Mouse (Mus musculus): ENCODE results near the gene Pdcd2. TPM values are rescaled to one million over a fixed set of nuclear protein-coding genes. Genes with fewer than 3 reads are reported as not detected.
A peak's percentile ranks its signal among the peaks of the same experiment; 100 is the strongest.
"Not testable (repeated sequence)": the region's sequence is repeated elsewhere in the genome, so short reads cannot be mapped to it uniquely, and the experiment has no call there.

Gene Pdcd2
- polyA plus RNA-seq, 1 experiment from 2014 or later = 34.2 TPM

GRCm38 (mm10) chr17:15549713-15550112, 22.6 kb upstream of the Pdcd2 start:
- Histone ChIP-seq H3K4me1 (ENCODE audit: insufficient read depth) (no peaks in the 10 kb centered on the region), H3K4me2 (no peak overlapping the region), H3K27me3 (ENCODE audit: insufficient read depth, low read length) (no peaks in the 10 kb centered on the region), H3K4me3 (ENCODE audit: low read depth, low read length) (no peak overlapping the region), H3K27ac (ENCODE audit: low read depth) (no peak overlapping the region), H3K9ac (no peak overlapping the region), H3K9me3 (ENCODE audit: low read depth, low read length) (no peaks in the 10 kb centered on the region), H3K36me3 (ENCODE audit: insufficient read depth) (no peaks in the 10 kb centered on the region)
- WGBS = 51% methylated on average over 1 of the region's 1 CpGs
- ATAC-seq (ENCODE audit: insufficient read depth) = no peak
- no peak for TF ChIP-seq CTCF (IDR thresholded peaks at IDR 0.05; ENCODE audit: low read depth)
- DNase-seq = no peak

GRCm38 (mm10) chr17:15546440-15546839, 19.3 kb upstream of the Pdcd2 start:
- Histone ChIP-seq H3K4me1 (ENCODE audit: insufficient read depth) (no peaks in the 10 kb centered on the region), H3K9ac (no peak overlapping the region), H3K4me3 (ENCODE audit: low read depth, low read length) (no peak overlapping the region), H3K4me2 (no peak overlapping the region), H3K27me3 (ENCODE audit: insufficient read depth, low read length) (no peaks in the 10 kb centered on the region), H3K27ac (ENCODE audit: low read depth) (no peak overlapping the region), H3K9me3 (ENCODE audit: low read depth, low read length) (no peaks in the 10 kb centered on the region; the same call in 1 of the 2 replicates), H3K36me3 (ENCODE audit: insufficient read depth) (no peaks in the 10 kb centered on the region)
- TF ChIP-seq CTCF (IDR thresholded peaks at IDR 0.05; ENCODE audit: low read depth) = no peak
- whole genome bisulfite sequencing = 58% methylated on average over 4 of the region's 4 CpGs
- DNase-seq (no peak), ATAC-seq (ENCODE audit: insufficient read depth) (no peak)

DNA sequence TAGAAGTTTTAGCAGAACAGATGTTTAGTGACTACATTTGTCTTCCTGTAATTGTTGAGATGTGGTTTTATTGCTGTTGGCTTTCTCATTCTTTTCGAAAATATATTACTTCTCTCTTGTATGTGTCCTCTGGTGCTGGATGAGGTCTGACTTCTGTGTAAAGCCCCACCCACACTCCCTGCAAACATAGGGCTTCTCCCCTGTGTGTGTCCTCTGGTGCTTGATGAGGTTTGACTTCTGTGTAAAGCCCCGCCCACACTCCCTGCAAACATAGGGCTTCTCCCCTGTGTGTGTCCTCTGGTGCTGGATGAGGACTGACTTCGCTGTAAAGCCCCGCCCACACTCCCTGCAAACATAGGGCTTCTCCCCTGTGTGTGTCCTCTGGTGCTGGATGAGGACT, 16.8 kb upstream of the Pdcd2 start:
- H3K27me3 ChIP-seq (ENCODE audit: insufficient read depth, low read length); H3K9me3 ChIP-seq (ENCODE audit: low read depth, low read length); H3K27ac ChIP-seq (ENCODE audit: low read depth); DNase-seq; ATAC-seq (ENCODE audit: insufficient read depth); H3K4me1 ChIP-seq (ENCODE audit: insufficient read depth); H3K4me2 ChIP-seq; H3K4me3 ChIP-seq (ENCODE audit: low read depth, low read length); H3K36me3 ChIP-seq (ENCODE audit: insufficient read depth); H3K9ac ChIP-seq: not testable (repeated sequence)
- 59% methylated on average over 2 of the region's 4 CpGs for WGBS

DNA sequence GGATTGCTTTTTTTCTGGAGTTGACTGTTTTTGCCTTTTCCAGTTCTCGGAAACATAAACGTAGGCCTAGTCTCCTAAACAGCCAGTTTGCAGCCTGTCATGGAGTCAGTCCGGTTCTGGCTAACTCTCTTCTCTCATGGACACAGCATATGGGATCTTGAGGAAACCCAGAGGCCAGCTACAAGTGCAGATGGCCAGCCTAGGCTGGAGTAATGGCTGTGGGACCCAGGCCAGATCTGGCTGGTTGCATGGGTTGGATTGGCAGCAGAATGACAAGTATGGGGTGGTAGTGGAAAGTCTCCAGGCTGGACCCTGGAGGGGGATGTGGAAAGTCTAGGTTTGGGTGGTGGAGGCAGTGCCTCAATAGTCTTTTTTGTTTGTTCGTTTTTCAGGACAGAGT, 13.2 kb upstream of the Pdcd2 start:
- DNase-seq (no peak), ATAC-seq (ENCODE audit: insufficient read depth) (no peak)
- Histone ChIP-seq H3K4me3 (ENCODE audit: low read depth, low read length) (no peak overlapping the region), H3K27ac (ENCODE audit: low read depth) (no peak overlapping the region), H3K27me3 (ENCODE audit: insufficient read depth, low read length) (peaks cover 21% of the 10 kb centered on the region), H3K4me2 (no peak overlapping the region), H3K9ac (no peak overlapping the region), H3K4me1 (ENCODE audit: insufficient read depth) (no peaks in the 10 kb centered on the region), H3K9me3 (ENCODE audit: low read depth, low read length) (no peaks in the 10 kb centered on the region; the same call in 1 of the 2 replicates), H3K36me3 (ENCODE audit: insufficient read depth) (no peaks in the 10 kb centered on the region)
- no peak for TF ChIP-seq CTCF (IDR thresholded peaks at IDR 0.05; ENCODE audit: low read depth)
- 67% methylated on average over 4 of the region's 4 CpGs for WGBS

- H3K36me3 ChIP-seq (ENCODE audit: insufficient read depth) = no peaks in the 10 kb centered on the region
- DNase-seq (peak; percentile 35), ATAC-seq (ENCODE audit: insufficient read depth) (peak; percentile 52; the same call in 1 of the 2 replicates)
- no peak overlapping the region for H3K27ac ChIP-seq (ENCODE audit: low read depth)
- peak overlapping the region; percentile 86 for H3K4me2 ChIP-seq
- 2% methylated on average over 32 of the region's 33 CpGs for WGBS
- peak overlapping the region; percentile 42 for H3K4me3 ChIP-seq (ENCODE audit: low read depth, low read length)
- peaks cover 21% of the 10 kb centered on the region for H3K27me3 ChIP-seq (ENCODE audit: insufficient read depth, low read length)
- TF ChIP-seq CTCF (IDR thresholded peaks at IDR 0.05; ENCODE audit: low read depth) = no peak
- no peaks in the 10 kb centered on the region for H3K4me1 ChIP-seq (ENCODE audit: insufficient read depth)
- H3K9ac ChIP-seq = peak overlapping the region; percentile 46
- no peaks in the 10 kb centered on the region for H3K9me3 ChIP-seq (ENCODE audit: low read depth, low read length)
Observed at GRCm38 (mm10) chr17:15536457-15536904, 9.4 kb upstream of the Pdcd2 start.

DNA sequence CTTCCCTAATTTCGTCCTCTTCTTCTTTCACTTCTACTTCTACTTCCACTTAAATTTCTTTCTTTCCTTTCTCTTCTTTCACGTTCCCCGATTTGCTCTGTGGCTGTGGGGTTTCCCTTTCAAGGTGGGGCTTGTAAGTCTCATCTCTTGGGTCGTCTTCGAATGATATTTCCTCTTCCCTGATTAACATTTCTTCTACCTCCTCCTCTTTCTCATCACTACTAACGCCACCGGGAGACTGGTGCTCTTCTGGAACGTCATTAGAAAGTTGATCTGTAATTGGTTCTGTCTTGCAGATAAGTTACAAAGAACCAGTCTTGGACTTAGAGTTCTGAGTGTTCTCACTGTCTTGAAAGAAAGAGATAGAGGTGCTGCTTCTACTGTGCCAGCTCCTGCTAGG, 8.8 kb upstream of the Pdcd2 start:
- H3K9ac ChIP-seq = no peak overlapping the region
- 19% methylated on average over 8 of the region's 8 CpGs for WGBS
- H3K36me3 ChIP-seq (ENCODE audit: insufficient read depth) = no peaks in the 10 kb centered on the region
- no peak for ATAC-seq (ENCODE audit: insufficient read depth)
- TF ChIP-seq CTCF (IDR thresholded peaks at IDR 0.05; ENCODE audit: low read depth) = no peak
- H3K4me1 ChIP-seq (ENCODE audit: insufficient read depth) = no peaks in the 10 kb centered on the region
- DNase-seq = no peak
- peak overlapping the region; percentile 86 for H3K4me2 ChIP-seq
- no peak overlapping the region for H3K27ac ChIP-seq (ENCODE audit: low read depth)
- H3K4me3 ChIP-seq (ENCODE audit: low read depth, low read length) = peak overlapping the region; percentile 42
- peaks cover 21% of the 10 kb centered on the region for H3K27me3 ChIP-seq (ENCODE audit: insufficient read depth, low read length)
- no peaks in the 10 kb centered on the region for H3K9me3 ChIP-seq (ENCODE audit: low read depth, low read length)

GRCm38 (mm10) chr17:15535162-15535800, 8.2 kb upstream of the Pdcd2 start:
- ATAC-seq (ENCODE audit: insufficient read depth) (no peak), DNase-seq (peak; percentile 15)
- H3K4me2 ChIP-seq = no peak overlapping the region
- H3K36me3 ChIP-seq (ENCODE audit: insufficient read depth) = no peaks in the 10 kb centered on the region
- H3K4me3 ChIP-seq (ENCODE audit: low read depth, low read length) = no peak overlapping the region
- no peak overlapping the region for H3K9ac ChIP-seq
- TF ChIP-seq CTCF (IDR thresholded peaks at IDR 0.05; ENCODE audit: low read depth) = no peak
- no peak overlapping the region for H3K27ac ChIP-seq (ENCODE audit: low read depth)
- H3K27me3 ChIP-seq (ENCODE audit: insufficient read depth, low read length) = peaks cover 21% of the 10 kb centered on the region
- H3K4me1 ChIP-seq (ENCODE audit: insufficient read depth) = no peaks in the 10 kb centered on the region
- 59% methylated on average over 11 of the region's 11 CpGs for WGBS
- no peaks in the 10 kb centered on the region for H3K9me3 ChIP-seq (ENCODE audit: low read depth, low read length)
